Mouse (Mus musculus) small intestine, adult 2 months (tissue): ENCODE measurements around the gene Mfap1a.
"Not testable (repeated sequence)": the region's sequence is repeated elsewhere in the genome, so short reads cannot be mapped to it uniquely, and the experiment has no call there.

ENCODE experiments used
- CTCF ChIP-seq: fragments of 200-500 bp; IDR thresholded peaks from 2 replicates; pipeline ENCODE4 v1.5.1; 2012; ENCODE audit warnings: low read depth, mild to moderate bottlenecking, control low read depth, inconsistent platforms, low read length, moderate library complexity, mixed read lengths; ENCODE audit not compliant: insufficient replicate concordance, insufficient read length; ENCODE audit errors: extremely low read depth
- POLR2A ChIP-seq: fragments of 200-500 bp; IDR thresholded peaks from 2 replicates; pipeline ENCODE4 v1.6.1; 2012; ENCODE audit warnings: low read depth, mild to moderate bottlenecking, control low read depth, inconsistent platforms, low read length, moderate library complexity

- TF ChIP-seq CTCF = not testable (repeated sequence)
- peak; percentile 86 for TF ChIP-seq POLR2A
These were observed at the start of gene Mfap1a, which contains the start of gene Wdr76 for GRCm38 (mm10) chr2:121505942-121506882.
